Mouse (Mus musculus): ENCODE results near the gene Ttc12.

DNA sequence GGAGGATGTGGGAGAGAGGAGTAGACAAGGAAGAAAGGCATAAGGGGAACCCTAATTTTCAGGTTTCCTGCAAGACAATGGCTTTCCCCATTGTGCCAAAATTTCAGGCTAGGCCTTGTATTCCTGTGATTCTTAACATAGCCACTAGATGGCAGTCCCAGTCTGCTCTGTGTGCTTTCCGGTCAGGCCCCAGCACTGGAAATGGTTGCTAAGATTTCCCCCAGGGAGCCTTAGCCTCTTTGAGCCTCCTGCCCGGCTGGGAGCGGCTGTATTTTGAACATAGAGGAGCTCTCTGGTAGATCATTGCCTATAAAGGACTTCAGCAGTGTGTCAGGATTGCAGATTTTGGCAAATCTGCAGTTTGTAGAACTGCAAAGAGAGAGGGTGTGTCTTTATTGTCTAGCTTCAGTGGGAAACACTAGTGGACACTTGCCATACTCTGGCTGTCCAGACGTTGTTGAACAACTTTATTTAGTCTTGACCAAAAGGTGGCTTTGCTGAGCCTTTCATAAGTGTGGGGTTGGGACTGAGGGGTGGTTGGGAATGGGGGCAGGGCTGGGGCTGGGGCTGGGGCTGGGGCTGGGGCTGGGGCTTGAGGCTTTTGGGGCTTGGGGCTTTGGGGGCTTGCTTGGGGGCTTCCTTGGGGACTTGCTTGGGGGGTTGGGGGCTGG, 8.1 kb upstream of the Ttc12 start:
- peak; percentile 94 for TF ChIP-seq CTCF (IDR thresholded peaks at IDR 0.05; ENCODE audit: low read depth)
- TF ChIP-seq EP300 (IDR thresholded peaks at IDR 0.05; ENCODE audit: low read depth) = no peak

Data from heart, postnatal 0 days (tissue).